Mouse (Mus musculus): ENCODE measurements around the gene Ankef1.

- TF ChIP-seq MAFK (IDR thresholded peaks at IDR 0.05; ENCODE audit: insufficient replicate concordance, low read length) (no peak), CTCF (conservative IDR thresholded peaks at IDR 0.05 in 1 of 2, IDR thresholded peaks at IDR 0.05 in 1 of 2; ENCODE audit: low read depth in 2 of 2, low read length in 2 of 2) (no peak), RCOR1 (conservative IDR thresholded peaks at IDR 0.05; ENCODE audit: low read depth, low read length) (no peak), BHLHE40 (IDR thresholded peaks at IDR 0.05; ENCODE audit: low read depth, low read length) (no peak), CHD1 (IDR thresholded peaks at IDR 0.05; ENCODE audit: low read depth, low read length) (no peak), TBP (conservative IDR thresholded peaks at IDR 0.05; ENCODE audit: low read depth, low read length) (no peak), TCF12 (IDR thresholded peaks at IDR 0.05; ENCODE audit: low read depth, low read length) (no peak), POLR2A (IDR thresholded peaks at IDR 0.05; ENCODE audit: low read depth, low read length) (no peak), ZC3H11A (IDR thresholded peaks at IDR 0.05; ENCODE audit: low read depth, low read length) (no peak), ZMIZ1 (IDR thresholded peaks at IDR 0.05; ENCODE audit: low read depth, low read length) (no peak), NELFE (IDR thresholded peaks at IDR 0.05; ENCODE audit: low read depth, low read length) (no peak), POLR2AphosphoS2 (IDR thresholded peaks at IDR 0.05; ENCODE audit: low read depth, low read length) (no peak)
These were observed 16.3 kb upstream of the Ankef1 start for GRCm38 (mm10) chr2:136485401-136485800.
